Comparison of ENCODE assay signal across 15 mouse cellular contexts in the genomic region with DNA sequence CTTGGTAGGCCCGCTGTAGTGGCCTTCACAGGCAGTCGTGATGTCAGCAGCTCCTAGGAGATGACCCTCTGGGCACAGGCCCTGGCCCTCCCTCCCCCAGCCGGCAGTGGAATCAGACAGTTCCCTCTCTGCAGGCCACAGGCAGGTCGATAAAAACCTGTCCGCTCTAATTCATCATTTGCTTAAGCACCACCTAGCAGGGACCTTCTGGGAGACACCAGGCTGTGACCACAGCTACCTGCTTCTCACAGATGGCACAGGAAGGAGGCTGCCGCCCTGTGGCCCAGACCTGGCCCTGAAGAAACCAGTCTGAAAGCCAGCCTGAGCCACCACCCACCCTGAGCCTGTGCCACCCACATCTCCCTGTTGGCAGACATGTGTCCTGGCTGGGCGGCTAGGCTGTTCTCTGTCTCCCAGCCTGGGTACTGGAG. TPM values are rescaled to one million over a fixed set of nuclear protein-coding genes. Genes with fewer than 3 reads are reported as not detected.
DNase-seq lines count a peak whose midpoint lies in the region; ATAC-seq and TF ChIP-seq lines count a peak whose summit lies in the region.
"Had no signal": no experiment of that assay in that cellular context is flagged by ENCODE, and none has a peak within 500 bp of the region (broad histone marks: within the 10 kb centered on the region; RNA-seq: fewer than 3 reads in every experiment).

No protein-coding gene starts in this region.

- no peaks in the 10 kb centered on the region for H3K4me1 ChIP-seq in hindbrain, embryonic 16.5 days (ENCODE audit: control insufficient read depth, insufficient read depth, low read depth, low read length)

- H3K4me3 ChIP-seq in layer of hippocampus, adult 2 months: no peak overlapping the region
- no peak overlapping the region for H3K4me3 ChIP-seq in hindbrain, embryonic 16.5 days (ENCODE audit: low read length)
- H3K4me3 ChIP-seq: heart, adult 2 months; midbrain, embryonic 15.5 days had no signal

- no peak for DNase-seq in layer of hippocampus, adult 2 months (ENCODE audit: low spot score in 2 of 2)
- DNase-seq in layer of hippocampus, postnatal 10 days (ENCODE audit: low spot score in 2 of 2): no peak
- DNase-seq in adrenal gland, adult 18-20 months (ENCODE audit: low spot score in 2 of 2): peak; percentile 50 to 65
- DNase-seq in cerebellum, adult 18-20 months: peak; percentile 72 to 82
- no peak for DNase-seq in gastrocnemius, adult 8-10 months (ENCODE audit: low spot score in 2 of 2)
- DNase-seq in heart, postnatal 4 days: no peak
- DNase-seq in spleen, adult 12 weeks (ENCODE audit: low spot score): no peak
- DNase-seq: forebrain, postnatal 0 days; heart, adult 2 months; kidney, adult 9 months; right cerebral cortex, postnatal 4 days had no signal

- TF ChIP-seq CTCF in layer of hippocampus, adult 2 months (conservative IDR thresholded peaks at IDR 0.05): no peak

- H3K36me3 ChIP-seq in hindbrain, embryonic 16.5 days (ENCODE audit: control insufficient read depth, insufficient read depth, low read length): no peaks in the 10 kb centered on the region
- H3K36me3 ChIP-seq: midbrain, embryonic 15.5 days had no signal

- H3K9ac ChIP-seq in hindbrain, embryonic 16.5 days (ENCODE audit: low read depth, low read length): no peak overlapping the region
- H3K9ac ChIP-seq: forebrain, postnatal 0 days; midbrain, embryonic 15.5 days had no signal

- ATAC-seq in hindbrain, embryonic 16.5 days: peak; percentile 37; the same call in 1 of the 2 replicates
- ATAC-seq: activated CD4-positive, CD25-positive, alpha-beta regulatory T cell, adult 4 months; forebrain, postnatal 0 days; lung, postnatal 0 days; midbrain, embryonic 15.5 days had no signal

- no peak overlapping the region for H3K4me2 ChIP-seq in hindbrain, embryonic 16.5 days (ENCODE audit: low read length)
- H3K4me2 ChIP-seq: midbrain, embryonic 15.5 days had no signal

- H3K27ac ChIP-seq in layer of hippocampus, adult 2 months: peak overlapping the region; percentile 62; the same call in 1 of the 2 replicates
- no peak overlapping the region; the same call in 1 of the 2 replicates for H3K27ac ChIP-seq in hindbrain, embryonic 16.5 days (ENCODE audit: low read depth, low read length)
- H3K27ac ChIP-seq: heart, adult 2 months; midbrain, embryonic 15.5 days had no signal

- no peaks in the 10 kb centered on the region for H3K9me3 ChIP-seq in hindbrain, embryonic 16.5 days (ENCODE audit: control insufficient read depth, low read length)
- H3K9me3 ChIP-seq: midbrain, embryonic 15.5 days had no signal

- WGBS in hindbrain, embryonic 16.5 days: 50% methylated on average over 7 of the region's 7 CpGs

- H3K27me3 ChIP-seq in hindbrain, embryonic 16.5 days (replicated peaks; ENCODE audit: control insufficient read depth, insufficient read depth, low read length): no peaks in the 10 kb centered on the region
- H3K27me3 ChIP-seq: midbrain, embryonic 15.5 days had no signal

RNA-seq across cellular contexts. Expression of gene Slc29a4, which starts 14.2 kb away (rescaled TPM):
- total RNA-seq in layer of hippocampus, adult 2 months (2021): 10 to 100 TPM; 54.0 to 57.7 TPM
- 10 to 100 TPM; 84.1 to 93.2 TPM for total RNA-seq in layer of hippocampus, postnatal 10 days (2021)
- 10 to 100 TPM; 22.9 to 25.0 TPM for total RNA-seq in adrenal gland, adult 18-20 months (2021)
- polyA plus RNA-seq in hindbrain, embryonic 16.5 days (2015; fragmentation: Nextera tagmentation; extraction: Ambion mirVana): 87.4 and 98.0 TPM in 2 replicates
- total RNA-seq in gastrocnemius, adult 8-10 months (2022): under 1 TPM in 1 of 4 experiments, not detected in 3; 0.29 TPM
- 1 to 10 TPM in 1 of 2 experiments, under 1 TPM in 1; 0.92 to 1.8 TPM for total RNA-seq in heart, postnatal 4 days (2021)

RNA-seq across cellular contexts. Expression of gene Wipi2, which starts 50.7 kb away (rescaled TPM):
- total RNA-seq in layer of hippocampus, adult 2 months (2021): 100 to 1,000 TPM in 1 of 2 experiments, 10 to 100 TPM in 1; 99.8 to 102 TPM
- total RNA-seq in layer of hippocampus, postnatal 10 days (2021): 10 to 100 TPM; 71.1 to 74.5 TPM
- total RNA-seq in adrenal gland, adult 18-20 months (2021): 100 to 1,000 TPM; 104 TPM
- polyA plus RNA-seq in hindbrain, embryonic 16.5 days (2015; fragmentation: Nextera tagmentation; extraction: Ambion mirVana): 36.8 and 42.0 TPM in 2 replicates
- 10 to 100 TPM; 27.1 to 33.4 (median 29.2) TPM for total RNA-seq in gastrocnemius, adult 8-10 months (2022)
- total RNA-seq in heart, postnatal 4 days (2021): 10 to 100 TPM; 34.7 to 35.4 TPM

Comparison
In these comparisons a context has a peak if more than half of its experiments do, and no peak if none do; other contexts are left out.
1. DNase-seq: peak in adrenal gland, adult 18-20 months (2 of 2) and cerebellum, adult 18-20 months (2 of 2); none in layer of hippocampus, adult 2 months (0 of 2), layer of hippocampus, postnatal 10 days (0 of 2), gastrocnemius, adult 8-10 months (0 of 2), heart, postnatal 4 days (single experiment) and spleen, adult 12 weeks (single experiment).
2. RNA of gene Slc29a4, which starts 14.2 kb away (total RNA-seq): 84.1 to 93.2 TPM in layer of hippocampus, postnatal 10 days, 54.0 to 57.7 TPM in layer of hippocampus, adult 2 months and 22.9 to 25.0 TPM in adrenal gland, adult 18-20 months; 0.92 to 1.8 TPM in heart, postnatal 4 days and 0.29 TPM in gastrocnemius, adult 8-10 months; every median in the first group is over 4 times any median in the second.